Mouse (Mus musculus) midbrain, embryonic 11.5 days (tissue): ENCODE measurements at regions not wholly inside any gene's neighbourhood (a gene's known extent, or its start where the extent isn't known, plus 50 kb on each side); places are given as distances from the start of the nearest gene placed in this dataset.

Experiments
- ATAC-seq: fragments of 200-750 bp; cut with Nextera tagmentation; 2 replicates; pipeline ENCODE4 v1.8.0; 2017; ENCODE audit warnings: moderate TSS enrichment, moderate library complexity; ENCODE audit not compliant: low FRiP score
- DNase-seq: peaks from one replicate; pipeline ENCODE4 v3.0.0; 2015; ENCODE audit warnings: low spot score; ENCODE audit errors: missing footprints
- H3K27ac ChIP-seq: fragments of 300-500 bp; sonication (generic); 2 replicates; pipeline ENCODE4 v1.5.1; 2014; ENCODE audit warnings: low read depth, low read length
- H3K27me3 ChIP-seq: fragments of 300-500 bp; sonication (generic); 2 replicates; pipeline ENCODE4 v1.6.1; 2014; ENCODE audit warnings: mild to moderate bottlenecking, low read length, moderate library complexity, mixed read lengths; ENCODE audit not compliant: control insufficient read depth, insufficient read depth
- H3K36me3 ChIP-seq: fragments of 300-500 bp; sonication (generic); 2 replicates; pipeline ENCODE4 v1.6.1; 2014; ENCODE audit warnings: mild to moderate bottlenecking, low read length, moderate library complexity, mixed read lengths; ENCODE audit not compliant: control insufficient read depth, insufficient read depth
- H3K4me1 ChIP-seq: fragments of 300-500 bp; sonication (generic); 2 replicates; pipeline ENCODE4 v1.6.1; 2014; ENCODE audit warnings: low read length; ENCODE audit not compliant: control insufficient read depth, insufficient read depth
- H3K4me2 ChIP-seq: fragments of 300-500 bp; sonication (generic); 2 replicates; pipeline ENCODE4 v1.6.1; 2014; ENCODE audit warnings: mild to moderate bottlenecking, moderate library complexity
- H3K4me3 ChIP-seq: fragments of 300-500 bp; sonication (generic); 2 replicates; pipeline ENCODE4 v1.5.1; 2014; ENCODE audit warnings: low read depth, low read length
- H3K9ac ChIP-seq: fragments of 300-500 bp; sonication (generic); 2 replicates; pipeline ENCODE4 v1.6.1; 2014; ENCODE audit warnings: low read length
- H3K9me3 ChIP-seq: fragments of 300-500 bp; sonication (generic); 2 replicates; pipeline ENCODE4 v1.6.1; 2016; ENCODE audit warnings: low read length; ENCODE audit not compliant: control insufficient read depth
- WGBS: fragments of 180-500 bp; shearing (Covaris S2); extraction: QIAGEN DNeasy Blood & Tissue Kit; methylation state at CpG from one replicate; pipeline ENCODE4 v1.1.7; 2014; 5-methylcytosine and 5-hydroxymethylcytosine counted together

- Histone ChIP-seq H3K4me3 (no peak overlapping the region), H3K4me2 (no peak overlapping the region), H3K9ac (no peak overlapping the region), H3K9me3 (no peaks in the 10 kb centered on the region), H3K4me1 (no peaks in the 10 kb centered on the region), H3K36me3 (no peaks in the 10 kb centered on the region), H3K27ac (no peak overlapping the region), H3K27me3 (no peaks in the 10 kb centered on the region)
- no peak for ATAC-seq
- DNase-seq = no peak
- 83% methylated on average over 6 of the region's 6 CpGs for WGBS
Observed at GRCm38 (mm10) chr16:9287557-9287956, 457.7 kb downstream of the 1810013L24Rik start.

DNA sequence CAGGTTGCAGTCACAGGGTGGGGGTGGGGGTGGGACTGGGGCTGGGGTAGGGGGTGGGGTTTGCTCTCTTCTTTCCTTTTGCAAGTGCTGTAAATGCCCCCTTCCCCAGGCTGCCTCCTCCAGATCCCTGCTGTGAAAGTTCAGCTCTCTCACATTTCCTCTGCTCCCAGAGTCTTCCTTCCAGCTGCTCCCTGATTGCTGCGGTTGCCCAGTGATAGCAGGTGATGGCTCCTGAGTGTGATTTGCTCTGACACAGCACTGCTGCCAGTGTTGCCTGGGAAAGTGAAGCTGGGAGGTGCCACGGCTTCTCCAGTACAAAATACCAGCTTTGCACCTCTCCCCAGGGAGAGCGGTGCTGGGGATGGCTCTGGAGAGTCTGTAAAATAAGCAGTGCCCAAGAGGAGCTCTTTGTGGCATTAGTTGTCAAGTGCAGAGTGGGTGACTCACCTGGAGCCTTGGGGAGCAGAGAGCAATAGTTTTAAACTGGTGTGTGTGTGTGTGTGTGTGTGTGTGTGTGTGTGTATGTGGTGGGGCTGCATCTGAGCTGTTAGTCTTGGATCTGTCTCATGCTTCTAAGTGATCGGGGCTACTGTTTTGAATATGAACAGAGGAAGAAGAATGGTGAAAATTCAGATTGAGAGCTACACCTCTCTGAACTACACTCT is 461.6 kb downstream of the 1810013L24Rik start:
- Histone ChIP-seq H3K36me3 (no peaks in the 10 kb centered on the region), H3K4me2 (no peak overlapping the region), H3K9ac (no peak overlapping the region), H3K27ac (no peak overlapping the region), H3K27me3 (no peaks in the 10 kb centered on the region), H3K4me3 (no peak overlapping the region), H3K9me3 (no peaks in the 10 kb centered on the region), H3K4me1 (no peaks in the 10 kb centered on the region)
- DNase-seq (no peak), ATAC-seq (no peak)
- 60% methylated on average over 4 of the region's 4 CpGs for WGBS

DNA sequence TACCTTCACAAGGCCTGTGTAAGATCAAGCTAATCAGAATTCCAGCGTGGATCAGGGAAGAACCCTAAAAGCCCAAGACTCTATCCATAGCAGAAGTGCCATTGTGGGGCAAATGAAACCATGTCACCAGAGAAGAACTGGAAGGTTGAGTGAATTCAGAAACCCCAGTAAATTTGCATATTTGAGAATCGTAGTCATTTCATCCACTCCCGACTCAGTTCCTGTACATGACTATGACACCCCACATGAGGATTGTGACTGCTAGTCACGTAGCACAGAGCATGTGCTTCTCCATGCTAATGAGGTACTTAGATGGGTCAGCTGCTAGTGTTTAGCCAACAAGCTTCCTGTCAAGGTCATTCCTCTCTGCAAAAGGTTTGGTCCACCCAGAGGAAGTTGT is 473.2 kb downstream of the 1810013L24Rik start:
- 88% methylated on average over 4 of the region's 4 CpGs for WGBS
- Histone ChIP-seq H3K27me3 (no peaks in the 10 kb centered on the region), H3K9ac (no peak overlapping the region), H3K9me3 (no peaks in the 10 kb centered on the region), H3K4me1 (no peaks in the 10 kb centered on the region), H3K4me2 (no peak overlapping the region), H3K36me3 (no peaks in the 10 kb centered on the region), H3K27ac (no peak overlapping the region), H3K4me3 (no peak overlapping the region)
- ATAC-seq = no peak
- no peak for DNase-seq

GRCm38 (mm10) chr16:9304079-9304478 is 474.2 kb downstream of the 1810013L24Rik start:
- WGBS = 92% methylated on average over 1 of the region's 1 CpGs
- ATAC-seq = no peak

GRCm38 (mm10) chr16:9310744-9311143 is 480.8 kb downstream of the 1810013L24Rik start:
- Histone ChIP-seq H3K4me1 (no peaks in the 10 kb centered on the region), H3K9ac (no peak overlapping the region), H3K36me3 (no peaks in the 10 kb centered on the region), H3K4me3 (no peak overlapping the region), H3K4me2 (no peak overlapping the region), H3K9me3 (no peaks in the 10 kb centered on the region), H3K27ac (no peak overlapping the region), H3K27me3 (no peaks in the 10 kb centered on the region)
- 33% methylated on average over 1 of the region's 1 CpGs for WGBS
- ATAC-seq = no peak
- DNase-seq = no peak

More at GRCm38 (mm10) chr16:9304079-9304478, 474.2 kb downstream of the 1810013L24Rik start:
- no peaks in the 10 kb centered on the region for H3K36me3 ChIP-seq
- no peaks in the 10 kb centered on the region for H3K27me3 ChIP-seq
- H3K4me2 ChIP-seq = no peak overlapping the region
- no peak overlapping the region for H3K4me3 ChIP-seq
- no peak overlapping the region for H3K9ac ChIP-seq
- no peak overlapping the region for H3K27ac ChIP-seq
- no peaks in the 10 kb centered on the region for H3K4me1 ChIP-seq
- no peaks in the 10 kb centered on the region for H3K9me3 ChIP-seq
- no peak for DNase-seq

- no peaks in the 10 kb centered on the region for H3K4me1 ChIP-seq
- H3K4me3 ChIP-seq = no peak overlapping the region
- H3K9me3 ChIP-seq = no peaks in the 10 kb centered on the region
- no peak overlapping the region for H3K9ac ChIP-seq
- no peak for ATAC-seq
- no peak for DNase-seq
- H3K36me3 ChIP-seq = no peaks in the 10 kb centered on the region
- no peak overlapping the region for H3K27ac ChIP-seq
- H3K4me2 ChIP-seq = no peak overlapping the region
- H3K27me3 ChIP-seq = no peaks in the 10 kb centered on the region
- 73% methylated on average over 1 of the region's 1 CpGs for WGBS
Observed at GRCm38 (mm10) chr16:9335626-9336025, 505.7 kb downstream of the 1810013L24Rik start.

GRCm38 (mm10) chr16:9336063-9336462 is 506.2 kb downstream of the 1810013L24Rik start:
- H3K4me2 ChIP-seq = no peak overlapping the region
- ATAC-seq = no peak
- H3K27ac ChIP-seq = no peak overlapping the region
- no peaks in the 10 kb centered on the region for H3K4me1 ChIP-seq
- no peaks in the 10 kb centered on the region for H3K9me3 ChIP-seq
- no peaks in the 10 kb centered on the region for H3K27me3 ChIP-seq
- H3K36me3 ChIP-seq = no peaks in the 10 kb centered on the region
- H3K9ac ChIP-seq = no peak overlapping the region
- no peak overlapping the region for H3K4me3 ChIP-seq
- WGBS = 79% methylated on average over 6 of the region's 6 CpGs
- no peak for DNase-seq

DNA sequence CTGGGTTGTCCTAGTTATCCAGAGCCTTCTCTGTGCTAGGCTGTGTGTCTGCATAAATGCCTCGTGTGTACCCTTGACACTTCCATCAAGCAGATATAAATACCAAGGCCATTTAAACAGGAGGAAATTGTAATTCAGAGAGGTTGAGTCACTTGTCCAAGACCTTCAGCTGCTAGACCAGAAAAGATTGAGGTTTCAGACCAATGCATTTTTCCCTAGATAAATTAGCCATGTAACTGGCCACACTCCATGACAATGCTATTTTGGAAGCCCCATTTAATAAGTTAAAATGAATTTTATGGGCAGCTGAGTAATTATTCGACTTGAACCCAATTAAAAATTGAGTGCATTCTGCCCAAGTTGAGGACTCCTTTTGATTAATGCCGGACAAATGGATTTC is 509.6 kb downstream of the 1810013L24Rik start:
- DNase-seq = no peak
- Histone ChIP-seq H3K27me3 (no peaks in the 10 kb centered on the region), H3K36me3 (no peaks in the 10 kb centered on the region), H3K4me1 (no peaks in the 10 kb centered on the region), H3K9ac (no peak overlapping the region), H3K4me3 (no peak overlapping the region), H3K27ac (no peak overlapping the region), H3K9me3 (no peaks in the 10 kb centered on the region), H3K4me2 (no peak overlapping the region)
- 84% methylated on average over 3 of the region's 3 CpGs for WGBS
- no peak for ATAC-seq

DNA sequence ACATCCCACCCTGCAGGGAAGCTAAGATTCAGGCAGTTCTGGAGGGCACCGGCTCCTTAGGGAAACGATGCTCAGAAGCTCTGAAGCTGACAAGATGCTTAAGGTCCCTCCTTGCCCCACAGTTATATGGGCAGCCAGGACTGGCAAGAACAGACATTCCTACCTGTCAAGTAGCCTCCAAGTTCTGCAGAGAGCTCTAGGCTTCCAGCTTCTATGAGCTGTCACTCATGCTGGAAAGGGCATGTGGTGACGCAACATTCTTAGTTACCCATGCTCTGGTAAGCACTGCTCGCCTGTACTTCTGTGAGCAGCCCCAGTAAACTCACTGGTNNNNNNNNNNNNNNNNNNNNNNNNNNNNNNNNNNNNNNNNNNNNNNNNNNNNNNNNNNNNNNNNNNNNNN is 511.3 kb downstream of the 1810013L24Rik start:
- H3K27me3 ChIP-seq = no peaks in the 10 kb centered on the region
- no peak overlapping the region for H3K27ac ChIP-seq
- ATAC-seq (no peak), DNase-seq (peak; percentile 78)
- 89% methylated on average over 4 of the region's 4 CpGs for WGBS
- H3K4me2 ChIP-seq = no peak overlapping the region
- no peaks in the 10 kb centered on the region for H3K9me3 ChIP-seq
- no peak overlapping the region for H3K4me3 ChIP-seq
- H3K4me1 ChIP-seq = no peaks in the 10 kb centered on the region
- H3K36me3 ChIP-seq = no peaks in the 10 kb centered on the region
- no peak overlapping the region for H3K9ac ChIP-seq
